Mouse (Mus musculus): ENCODE measurements at regions not wholly inside any gene's neighbourhood (a gene's known extent, or its start where the extent isn't known, plus 50 kb on each side); places are given as distances from the start of the nearest gene placed in this dataset.

DNA sequence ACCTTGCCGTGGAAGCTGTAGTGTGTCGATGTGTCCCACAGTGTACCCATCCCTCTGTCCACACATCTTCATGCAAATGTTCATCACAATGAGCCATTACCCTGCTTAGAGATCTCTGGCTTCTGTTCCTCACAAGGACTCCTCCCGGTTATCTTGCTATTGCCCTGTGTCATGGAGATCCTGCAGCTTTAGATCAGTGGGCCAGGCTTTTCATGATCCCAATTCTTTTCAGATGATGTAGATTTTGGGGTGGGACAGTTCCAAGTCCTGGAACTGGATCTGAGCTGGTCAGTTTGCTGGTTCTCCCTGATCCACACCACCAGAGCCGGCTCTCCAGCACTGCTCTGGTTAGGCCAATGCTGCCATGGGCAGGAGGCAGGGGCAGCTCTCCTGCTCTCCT, 161.2 kb downstream of the Tfap2c start:
- DNase-seq: no peak

DNA sequence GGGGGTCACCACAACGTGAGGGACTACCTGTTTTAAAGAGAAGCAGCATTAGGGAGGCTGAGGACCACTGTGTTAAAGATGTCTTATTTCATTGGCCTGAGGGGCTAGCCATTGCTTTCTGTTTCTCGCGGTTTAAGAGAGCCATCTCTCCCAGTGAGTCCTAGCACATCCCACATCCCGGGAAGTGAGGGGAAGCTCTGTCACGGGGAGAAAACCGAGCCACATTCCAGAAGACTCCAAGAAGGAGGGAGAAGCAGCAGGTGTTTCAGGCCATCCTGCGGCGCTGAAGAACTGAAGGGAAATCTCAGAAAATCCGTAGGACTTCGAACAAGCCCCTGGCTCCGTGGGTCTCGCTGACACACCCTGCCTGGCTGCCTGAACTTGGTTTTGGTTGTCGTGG, 177.3 kb downstream of the Tfap2c start:
- no peak for DNase-seq

GRCm38 (mm10) chr2:172727576-172727975, 178.2 kb downstream of the Tfap2c start:
- no peak for DNase-seq

- no peak for DNase-seq
Observed at GRCm38 (mm10) chr2:172728240-172728821, 178.9 kb downstream of the Tfap2c start.

DNA sequence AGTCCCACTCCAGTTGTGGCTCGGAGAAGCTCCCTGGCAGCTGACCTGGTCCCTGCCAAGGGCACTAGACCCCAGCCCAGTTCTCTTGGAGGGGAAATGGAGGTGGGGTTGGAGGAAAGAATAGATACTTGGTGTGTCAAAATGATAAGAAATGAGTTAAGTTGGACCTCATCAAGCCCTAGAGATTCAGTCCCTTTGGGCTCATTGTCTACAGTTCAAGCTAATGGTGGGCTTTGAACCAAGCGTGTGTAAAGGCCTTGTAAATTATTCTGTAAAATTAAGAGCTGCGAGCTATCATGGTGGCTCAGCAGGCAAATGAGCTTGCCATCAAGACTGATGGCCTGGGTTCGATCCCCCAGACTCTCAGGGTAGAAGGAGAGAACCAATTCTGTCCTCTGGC, 179.8 kb downstream of the Tfap2c start:
- DNase-seq: no peak

- no peak for DNase-seq
Observed at GRCm38 (mm10) chr2:172729741-172730140, 180.3 kb downstream of the Tfap2c start.

DNA sequence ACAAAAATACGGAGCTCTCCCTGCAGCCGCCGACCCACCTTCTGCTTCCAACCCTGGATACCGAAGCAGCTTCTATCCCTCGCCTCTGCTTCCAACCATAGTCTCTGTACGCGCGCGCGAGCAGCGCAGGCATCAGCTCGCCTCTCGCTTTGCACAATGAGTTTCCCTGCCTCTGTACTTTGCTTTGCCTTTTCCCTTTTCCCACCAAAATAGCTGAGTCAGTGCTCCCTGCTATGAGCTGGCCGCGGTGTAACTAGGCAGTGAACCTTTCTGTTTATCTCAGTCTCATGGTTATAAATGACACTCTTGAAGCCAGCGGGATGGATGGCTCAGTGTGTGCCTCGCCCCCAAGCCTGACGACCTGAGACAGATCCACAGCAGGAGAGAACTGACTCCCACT, 182.0 kb downstream of the Tfap2c start:
- no peak for DNase-seq

- no peak for DNase-seq
Observed at GRCm38 (mm10) chr2:172732453-172733210, 183.2 kb downstream of the Tfap2c start.

- no peak for DNase-seq
Observed at GRCm38 (mm10) chr2:172733403-172733995, 184.1 kb downstream of the Tfap2c start.

GRCm38 (mm10) chr2:172735621-172736020, 186.2 kb downstream of the Tfap2c start:
- DNase-seq: no peak

DNA sequence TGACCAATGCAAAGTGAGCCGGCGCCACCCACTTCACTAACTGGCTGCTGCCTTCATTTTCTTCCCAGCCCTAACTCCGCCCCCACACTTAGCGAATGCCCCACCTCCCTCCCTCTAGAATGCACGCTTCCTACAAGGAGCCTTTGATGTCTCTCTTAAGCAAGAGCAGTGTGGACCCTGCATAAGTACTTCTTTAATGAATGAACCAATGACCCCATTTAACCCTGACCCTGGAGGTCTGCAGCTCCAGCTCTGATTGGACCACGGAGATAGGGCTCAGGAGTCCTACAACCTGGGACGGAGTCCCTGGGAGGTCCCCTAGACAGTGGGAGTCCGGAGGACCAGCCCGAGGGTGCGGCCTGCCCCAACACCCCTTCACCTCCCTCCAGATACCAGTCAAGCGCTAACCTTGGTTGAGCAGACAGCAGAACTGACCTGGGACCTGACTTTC, 189.7 kb downstream of the Tfap2c start:
- DNase-seq: no peak

GRCm38 (mm10) chr2:172739529-172739928, 190.1 kb downstream of the Tfap2c start:
- no peak for DNase-seq

GRCm38 (mm10) chr2:172751364-172751763, 188.8 kb downstream of the Bmp7 start:
- no peak for DNase-seq

- DNase-seq: no peak
Observed at GRCm38 (mm10) chr2:172755686-172756471, 184.2 kb downstream of the Bmp7 start.

GRCm38 (mm10) chr2:172756472-172756860, 183.7 kb downstream of the Bmp7 start:
- DNase-seq: peak; percentile 48

DNA sequence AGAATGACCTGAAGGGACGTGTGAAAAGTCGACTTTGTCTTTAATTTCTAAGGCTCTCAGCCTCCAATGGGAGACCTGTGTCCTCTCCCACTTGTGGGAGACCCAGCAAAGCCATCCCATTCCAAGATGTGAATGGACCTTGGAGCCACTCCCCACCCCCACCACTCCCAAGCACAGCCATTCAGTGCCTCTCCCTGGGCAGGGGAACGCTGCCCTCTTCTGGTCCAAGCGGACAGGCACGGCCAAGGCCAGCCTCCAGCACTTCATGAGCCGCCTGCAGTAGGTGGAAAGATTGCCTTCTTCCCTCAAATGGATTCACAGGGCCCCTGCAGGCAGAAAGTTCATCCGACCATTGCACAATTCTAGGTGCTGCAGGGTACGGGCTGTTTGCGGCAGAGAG, 181.6 kb downstream of the Bmp7 start:
- peak; percentile 29 for DNase-seq

DNA sequence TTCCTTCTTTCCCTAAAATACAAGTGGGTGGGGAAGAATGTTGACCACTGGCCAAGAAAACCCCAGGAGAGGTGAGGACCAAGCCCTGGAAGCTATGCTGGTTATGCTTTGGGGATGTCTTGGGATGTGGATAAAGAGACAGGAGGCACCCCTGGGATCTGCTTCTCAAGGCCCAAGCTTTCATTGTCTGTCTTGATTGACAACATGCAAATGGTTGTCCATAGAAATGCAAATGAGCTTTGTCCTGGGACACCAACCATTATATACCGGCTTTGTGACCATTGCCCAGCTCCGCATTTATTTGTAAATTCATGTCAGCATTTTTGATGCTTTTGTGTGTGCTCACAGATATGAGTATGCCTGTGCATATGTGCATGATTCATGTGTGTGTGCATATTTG, 174.9 kb downstream of the Bmp7 start:
- DNase-seq: no peak

DNA sequence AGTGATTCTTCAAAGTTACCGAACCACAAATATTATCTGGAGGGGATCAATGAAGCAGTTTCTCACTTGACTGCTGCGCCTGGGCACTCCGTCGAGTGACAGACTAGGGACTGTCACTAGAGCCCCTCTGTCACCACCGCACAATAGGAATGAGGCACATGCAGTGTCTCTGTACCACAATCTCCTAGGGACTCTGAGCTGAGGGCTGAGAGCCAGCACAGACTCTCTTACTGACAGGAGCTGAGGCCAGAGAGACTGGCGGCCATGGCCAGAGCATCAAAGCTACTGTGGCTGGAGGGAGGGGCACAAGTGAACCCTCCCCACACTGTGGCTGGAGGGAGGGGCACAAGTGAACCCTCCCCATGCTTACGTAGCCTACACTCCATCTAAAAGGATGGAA, 173.7 kb downstream of the Bmp7 start:
- no peak for DNase-seq

- DNase-seq: no peak
Observed at GRCm38 (mm10) chr2:172768756-172769155, 171.4 kb downstream of the Bmp7 start.

DNA sequence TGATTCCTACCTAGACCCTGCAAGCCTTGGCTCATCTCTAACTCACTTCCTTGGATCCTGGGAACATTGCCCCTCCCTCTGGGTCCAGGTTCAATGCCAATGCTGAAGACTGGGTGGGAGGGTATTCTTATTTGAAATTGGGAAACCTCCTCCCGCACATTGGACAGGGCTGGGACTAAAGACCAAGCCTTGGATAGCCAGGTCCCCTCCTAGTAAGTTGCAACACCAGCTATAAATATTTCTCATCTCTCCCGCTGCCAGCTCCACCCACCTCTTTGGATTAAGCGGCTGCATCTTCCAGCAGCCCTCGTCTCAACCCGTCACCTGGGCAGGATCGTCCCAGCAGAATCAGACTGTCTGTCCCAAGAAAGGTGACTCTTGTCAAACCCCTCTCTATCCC, 170.1 kb downstream of the Bmp7 start:
- DNase-seq: no peak

- no peak for DNase-seq
Observed at GRCm38 (mm10) chr2:172770606-172771005, 169.5 kb downstream of the Bmp7 start.

- peak; percentile 19 for DNase-seq
Observed at GRCm38 (mm10) chr2:172773176-172773575, 166.9 kb downstream of the Bmp7 start.

- no peak for DNase-seq
Observed at GRCm38 (mm10) chr2:172776485-172776884, 163.6 kb downstream of the Bmp7 start.
